Mouse (Mus musculus): ENCODE data around the gene Egfem1. TPM values are rescaled to one million over a fixed set of nuclear protein-coding genes. Genes with fewer than 3 reads are reported as not detected.
A peak's percentile ranks its signal among the peaks of the same experiment; 100 is the strongest.

The Egfem1 gene
- not detected in 2 replicates for total RNA-seq (2014; rRNA removed; ENCODE audit: low replicate concordance)
- polyA plus RNA-seq (2015; fragmentation: Nextera tagmentation; extraction: Ambion mirVana) = 0.14 and 0.23 TPM in 2 replicates

DNA sequence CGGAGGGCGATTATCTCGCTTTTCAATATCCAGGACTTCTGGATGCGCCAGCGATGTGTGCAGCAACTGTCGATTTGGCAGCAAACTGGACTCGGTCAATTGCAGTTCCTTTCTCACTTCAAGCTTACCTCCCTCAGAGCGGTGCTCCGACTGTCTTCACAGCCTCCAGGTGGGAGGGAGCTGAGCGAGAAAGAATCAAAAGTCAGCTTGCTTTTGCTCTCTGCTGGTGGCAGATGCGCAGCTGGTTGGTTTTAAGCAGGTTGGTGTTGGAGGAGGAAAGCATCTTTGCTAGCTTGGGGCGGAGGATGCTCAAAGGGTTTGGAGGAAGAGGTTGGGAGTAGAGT lies at the start of gene Egfem1:
Gene Egfem1 (plus strand): TSS at position 72 of the 344 bp plus-strand sequence.
- DNase-seq (ENCODE audit: low spot score) = no peak
- Histone ChIP-seq H3K36me3 (replicated peaks; ENCODE audit: control insufficient read depth, insufficient read depth, low read length) (no peaks in the 10 kb centered on the region), H3K9ac (replicated peaks; ENCODE audit: low read depth, low read length) (0 out of 2 replicates have a peak within 1 kb of the TSS, but pooled peaks have one; percentile 4), H3K4me2 (ENCODE audit: low read depth, low read length) (peak within 1 kb of the TSS; percentile 71), H3K4me1 (ENCODE audit: control insufficient read depth, insufficient read depth) (no peaks in the 10 kb centered on the region), H3K4me3 (ENCODE audit: low read depth, low read length) (peak within 1 kb of the TSS; percentile 47), H3K27ac (ENCODE audit: low read depth) (no peak within 1 kb of the TSS), H3K9me3 (replicated peaks; ENCODE audit: control insufficient read depth, low read length) (no peaks in the 10 kb centered on the region), H3K27me3 (ENCODE audit: control insufficient read depth, insufficient read depth, low read length) (peaks cover 42% of the 10 kb centered on the region)
- WGBS = 9% methylated on average over 12 of the region's 12 CpGs
- no peak for ATAC-seq (ENCODE audit: insufficient read depth, low read depth)
- TF ChIP-seq EP300 (IDR thresholded peaks at IDR 0.05; ENCODE audit: low read depth) = no peak
- no peak for TF ChIP-seq CTCF (IDR thresholded peaks at IDR 0.05; ENCODE audit: low read depth)

DNA sequence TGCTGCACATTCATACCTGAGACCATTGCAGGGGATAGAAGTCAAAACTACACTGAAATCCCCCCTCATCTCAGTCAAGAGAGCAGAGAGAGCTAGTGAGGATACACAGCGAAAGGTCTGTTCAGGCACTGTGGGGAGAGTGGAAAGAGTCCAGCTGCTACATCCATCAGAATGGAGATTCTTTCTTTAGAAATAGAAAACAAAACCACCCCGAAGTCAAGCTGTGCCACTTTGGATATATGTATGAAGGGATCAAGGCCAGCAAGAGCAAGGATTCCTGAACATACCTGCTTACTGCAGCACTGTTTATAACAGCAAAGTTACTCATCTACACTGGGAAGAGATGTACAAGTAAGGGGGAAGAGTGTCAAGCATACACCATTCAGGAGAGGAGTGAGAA lies 48.7 kb upstream of the Egfem1 start:
- 66% methylated on average over 2 of the region's 2 CpGs for WGBS
- Histone ChIP-seq H3K4me2 (ENCODE audit: low read depth, low read length) (no peak overlapping the region), H3K4me3 (ENCODE audit: low read depth, low read length) (no peak overlapping the region), H3K4me1 (ENCODE audit: control insufficient read depth, insufficient read depth) (no peaks in the 10 kb centered on the region), H3K27me3 (ENCODE audit: control insufficient read depth, insufficient read depth, low read length) (no peaks in the 10 kb centered on the region), H3K9ac (replicated peaks; ENCODE audit: low read depth, low read length) (no peak overlapping the region), H3K36me3 (replicated peaks; ENCODE audit: control insufficient read depth, insufficient read depth, low read length) (no peaks in the 10 kb centered on the region), H3K9me3 (replicated peaks; ENCODE audit: control insufficient read depth, low read length) (no peaks in the 10 kb centered on the region), H3K27ac (ENCODE audit: low read depth) (no peak overlapping the region)
- ATAC-seq (ENCODE audit: insufficient read depth, low read depth) (no peak), DNase-seq (ENCODE audit: low spot score) (no peak)
- TF ChIP-seq CTCF (IDR thresholded peaks at IDR 0.05; ENCODE audit: low read depth) (no peak), EP300 (IDR thresholded peaks at IDR 0.05; ENCODE audit: low read depth) (no peak)

DNA sequence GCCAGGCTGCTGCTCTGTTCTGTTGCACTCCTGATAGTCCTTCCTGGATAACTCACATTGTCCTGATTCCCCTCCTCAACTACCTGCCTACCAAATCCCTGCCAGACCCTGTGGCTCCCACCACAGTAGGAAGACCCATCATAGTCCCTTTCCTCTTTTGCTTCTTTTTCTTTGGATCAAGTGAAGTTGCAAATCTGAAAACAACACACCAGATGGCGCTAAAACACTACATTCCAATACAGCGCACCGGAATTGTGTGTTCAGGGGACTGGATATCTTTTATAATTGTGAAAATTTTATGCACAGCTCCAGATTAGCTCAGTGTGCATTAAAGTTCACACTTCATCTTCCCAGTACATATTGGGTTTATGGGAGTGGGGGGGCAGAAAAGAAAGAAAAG lies 45.7 kb upstream of the Egfem1 start:
- 0 out of 2 replicates have a peak, but pooled peaks cover 4% of the 10 kb centered on the region for H3K9me3 ChIP-seq (replicated peaks; ENCODE audit: control insufficient read depth, low read length)
- DNase-seq (ENCODE audit: low spot score) = peak; percentile 41
- H3K36me3 ChIP-seq (replicated peaks; ENCODE audit: control insufficient read depth, insufficient read depth, low read length) = no peaks in the 10 kb centered on the region
- TF ChIP-seq EP300 (IDR thresholded peaks at IDR 0.05; ENCODE audit: low read depth) (no peak), CTCF (IDR thresholded peaks at IDR 0.05; ENCODE audit: low read depth) (peak; percentile 72)
- H3K27me3 ChIP-seq (ENCODE audit: control insufficient read depth, insufficient read depth, low read length) = no peaks in the 10 kb centered on the region
- ATAC-seq (ENCODE audit: insufficient read depth, low read depth) = no peak
- no peak overlapping the region for H3K27ac ChIP-seq (ENCODE audit: low read depth)
- no peaks in the 10 kb centered on the region for H3K4me1 ChIP-seq (ENCODE audit: control insufficient read depth, insufficient read depth)
- 2% methylated on average over 3 of the region's 3 CpGs for WGBS
- H3K9ac ChIP-seq (replicated peaks; ENCODE audit: low read depth, low read length) = no peak overlapping the region
- H3K4me2 ChIP-seq (ENCODE audit: low read depth, low read length) = no peak overlapping the region
- no peak overlapping the region for H3K4me3 ChIP-seq (ENCODE audit: low read depth, low read length)

DNA sequence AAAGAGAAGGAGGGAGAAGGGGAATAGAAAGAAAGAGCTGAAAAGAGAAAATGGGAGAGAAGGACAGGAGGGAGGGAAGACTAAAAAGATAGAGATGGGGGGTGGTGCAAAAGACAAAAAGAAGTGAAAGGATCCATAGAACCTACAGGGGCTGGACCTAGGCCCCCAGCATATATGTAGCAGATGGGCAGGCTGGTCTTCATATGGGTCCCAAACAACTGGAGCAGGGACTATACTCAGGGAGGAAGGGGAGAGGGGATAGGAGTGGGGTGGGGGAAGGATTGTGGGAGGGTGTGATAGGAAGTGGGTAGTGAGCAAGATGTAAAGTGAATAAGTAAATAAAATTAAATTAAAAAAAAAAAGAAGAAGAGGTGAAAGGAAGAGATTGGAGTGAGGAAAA lies 45.2 kb upstream of the Egfem1 start:
- Histone ChIP-seq H3K4me1 (ENCODE audit: control insufficient read depth, insufficient read depth) (no peaks in the 10 kb centered on the region), H3K9me3 (replicated peaks; ENCODE audit: control insufficient read depth, low read length) (0 out of 2 replicates have a peak, but pooled peaks cover 4% of the 10 kb centered on the region), H3K27ac (ENCODE audit: low read depth) (no peak overlapping the region), H3K4me2 (ENCODE audit: low read depth, low read length) (no peak overlapping the region), H3K4me3 (ENCODE audit: low read depth, low read length) (no peak overlapping the region), H3K9ac (replicated peaks; ENCODE audit: low read depth, low read length) (no peak overlapping the region), H3K27me3 (ENCODE audit: control insufficient read depth, insufficient read depth, low read length) (no peaks in the 10 kb centered on the region), H3K36me3 (replicated peaks; ENCODE audit: control insufficient read depth, insufficient read depth, low read length) (no peaks in the 10 kb centered on the region)
- ATAC-seq (ENCODE audit: insufficient read depth, low read depth) (no peak), DNase-seq (ENCODE audit: low spot score) (no peak)
- TF ChIP-seq CTCF (IDR thresholded peaks at IDR 0.05; ENCODE audit: low read depth) = no peak
- no peak for TF ChIP-seq EP300 (IDR thresholded peaks at IDR 0.05; ENCODE audit: low read depth)

DNA sequence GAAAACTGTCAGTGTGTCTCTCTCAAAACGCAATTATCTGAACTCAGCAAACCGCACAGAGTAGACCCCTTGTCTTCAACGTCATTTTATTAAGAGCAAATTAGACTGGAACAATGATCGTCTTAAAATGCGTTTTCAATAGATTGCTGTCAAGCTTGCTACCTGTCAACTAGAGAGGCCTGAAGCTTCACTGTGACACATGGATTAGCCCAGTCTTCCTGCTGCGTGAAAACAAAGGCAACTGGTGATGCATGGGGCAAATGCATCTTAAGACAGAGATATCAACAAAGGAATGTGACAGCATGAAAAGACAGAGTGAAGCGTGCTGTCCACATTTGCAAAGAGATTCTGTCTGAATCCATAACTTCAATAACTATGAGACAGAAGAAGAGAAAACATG lies 41.8 kb upstream of the Egfem1 start:
- ATAC-seq (ENCODE audit: insufficient read depth, low read depth) (no peak), DNase-seq (ENCODE audit: low spot score) (no peak)
- no peak overlapping the region for H3K4me3 ChIP-seq (ENCODE audit: low read depth, low read length)
- TF ChIP-seq CTCF (IDR thresholded peaks at IDR 0.05; ENCODE audit: low read depth) = no peak
- TF ChIP-seq EP300 (IDR thresholded peaks at IDR 0.05; ENCODE audit: low read depth) = no peak
- no peak overlapping the region for H3K27ac ChIP-seq (ENCODE audit: low read depth)
- WGBS = 80% methylated on average over 7 of the region's 7 CpGs
- 0 out of 2 replicates have a peak, but pooled peaks cover 4% of the 10 kb centered on the region for H3K9me3 ChIP-seq (replicated peaks; ENCODE audit: control insufficient read depth, low read length)
- no peak overlapping the region for H3K9ac ChIP-seq (replicated peaks; ENCODE audit: low read depth, low read length)
- H3K27me3 ChIP-seq (ENCODE audit: control insufficient read depth, insufficient read depth, low read length) = no peaks in the 10 kb centered on the region
- H3K36me3 ChIP-seq (replicated peaks; ENCODE audit: control insufficient read depth, insufficient read depth, low read length) = no peaks in the 10 kb centered on the region
- H3K4me1 ChIP-seq (ENCODE audit: control insufficient read depth, insufficient read depth) = no peaks in the 10 kb centered on the region
- no peak overlapping the region for H3K4me2 ChIP-seq (ENCODE audit: low read depth, low read length)

DNA sequence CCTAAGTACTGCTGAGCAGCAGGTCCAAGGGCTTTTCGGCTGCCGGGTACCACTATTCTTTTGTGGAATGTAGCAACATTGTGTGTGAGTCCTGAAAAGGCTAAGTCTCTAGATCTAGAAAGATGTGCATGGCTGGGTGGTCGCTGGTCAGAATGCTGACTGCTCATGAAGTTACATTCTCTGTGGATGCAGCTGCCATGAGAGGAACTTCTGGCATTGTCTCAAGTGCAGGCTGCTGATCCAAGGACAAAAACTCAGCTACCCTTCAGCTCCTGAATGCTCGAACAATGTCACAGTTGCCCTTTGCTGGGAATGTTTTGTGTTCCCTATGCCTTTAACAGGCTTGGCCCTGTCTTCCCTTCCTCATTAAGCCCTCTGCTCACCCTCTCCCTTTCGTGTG lies 35.5 kb upstream of the Egfem1 start:
- Histone ChIP-seq H3K4me2 (ENCODE audit: low read depth, low read length) (no peak overlapping the region), H3K9me3 (replicated peaks; ENCODE audit: control insufficient read depth, low read length) (no peaks in the 10 kb centered on the region), H3K27ac (ENCODE audit: low read depth) (no peak overlapping the region), H3K27me3 (ENCODE audit: control insufficient read depth, insufficient read depth, low read length) (no peaks in the 10 kb centered on the region), H3K4me3 (ENCODE audit: low read depth, low read length) (no peak overlapping the region), H3K9ac (replicated peaks; ENCODE audit: low read depth, low read length) (no peak overlapping the region), H3K4me1 (ENCODE audit: control insufficient read depth, insufficient read depth) (no peaks in the 10 kb centered on the region), H3K36me3 (replicated peaks; ENCODE audit: control insufficient read depth, insufficient read depth, low read length) (no peaks in the 10 kb centered on the region)
- no peak for DNase-seq (ENCODE audit: low spot score)
- no peak for TF ChIP-seq CTCF (IDR thresholded peaks at IDR 0.05; ENCODE audit: low read depth)
- 58% methylated on average over 5 of the region's 5 CpGs for WGBS
- ATAC-seq (ENCODE audit: insufficient read depth, low read depth) = no peak
